Mouse (Mus musculus) NIH3T3 (cell line): Measurements from ENCODE around the gene Ing2.

Experiments
- DNase-seq: peaks from one replicate; pipeline ENCODE4 v3.0.0-alpha.2; 2012; ENCODE audit warnings: low read depth

The Ing2 gene

GRCm38 (mm10) chr8:47674777-47675710 lies at the start of gene Ing2:
Gene Ing2, minus strand, starts transcription at chr8:47675556.
- DNase-seq = peak; percentile 100

- peak; percentile 53 for DNase-seq
Measured at GRCm38 (mm10) chr8:47721609-47722008, 46.3 kb upstream of the Ing2 start.

- no peak for DNase-seq
Measured at GRCm38 (mm10) chr8:47718641-47719040, 43.3 kb upstream of the Ing2 start.

GRCm38 (mm10) chr8:47713761-47714745 lies 38.7 kb upstream of the Ing2 start, which contains the start of gene Cdkn2aip:
Gene Cdkn2aip, minus strand, starts transcription at chr8:47713932.
- peak; percentile 99 for DNase-seq

GRCm38 (mm10) chr8:47713171-47713663 lies 37.9 kb upstream of the Ing2 start:
- DNase-seq = peak; percentile 61

- DNase-seq = no peak
Measured at GRCm38 (mm10) chr8:47708106-47708505, 32.8 kb upstream of the Ing2 start.

- no peak for DNase-seq
Measured at GRCm38 (mm10) chr8:47706746-47707145, 31.4 kb upstream of the Ing2 start.

GRCm38 (mm10) chr8:47702333-47702732 lies 27.0 kb upstream of the Ing2 start:
- no peak for DNase-seq

- peak; percentile 10 for DNase-seq
Measured at GRCm38 (mm10) chr8:47697696-47698095, 22.3 kb upstream of the Ing2 start.

GRCm38 (mm10) chr8:47695431-47696105 lies 20.2 kb upstream of the Ing2 start:
- no peak for DNase-seq

- peak; percentile 90 for DNase-seq
Measured at GRCm38 (mm10) chr8:47693119-47693518, 17.8 kb upstream of the Ing2 start.

GRCm38 (mm10) chr8:47691831-47692230 lies 16.5 kb upstream of the Ing2 start:
- DNase-seq = no peak

- DNase-seq = no peak
Measured at GRCm38 (mm10) chr8:47691303-47691702, 15.9 kb upstream of the Ing2 start.

GRCm38 (mm10) chr8:47690674-47691078 lies 15.3 kb upstream of the Ing2 start:
- no peak for DNase-seq

GRCm38 (mm10) chr8:47689704-47690326 lies 14.5 kb upstream of the Ing2 start:
- peak; percentile 63 for DNase-seq

- no peak for DNase-seq
Measured at GRCm38 (mm10) chr8:47684441-47684840, 9.1 kb upstream of the Ing2 start.

- DNase-seq = no peak
Measured at GRCm38 (mm10) chr8:47683994-47684393, 8.6 kb upstream of the Ing2 start.

- no peak for DNase-seq
Measured at GRCm38 (mm10) chr8:47680306-47680705, 5.0 kb upstream of the Ing2 start.

- no peak for DNase-seq
Measured at GRCm38 (mm10) chr8:47679603-47680002, 4.2 kb upstream of the Ing2 start.

GRCm38 (mm10) chr8:47676631-47677030 lies 1.3 kb upstream of the Ing2 start:
- peak; percentile 6 for DNase-seq

- no peak for DNase-seq
Measured at GRCm38 (mm10) chr8:47676224-47676623, 868 bp upstream of the Ing2 start.
